Mouse (Mus musculus) neural tube, embryonic 15.5 days (tissue): ENCODE results near the gene Snx30. TPM values are rescaled to one million over a fixed set of nuclear protein-coding genes. Genes with fewer than 3 reads are reported as not detected.

Experiments
- ATAC-seq: fragments of 200-750 bp; cut with Nextera tagmentation; 2 replicates; pipeline ENCODE4 v1.8.0; 2017; ENCODE audit warnings: mild to moderate bottlenecking, moderate TSS enrichment, moderate library complexity; ENCODE audit not compliant: low FRiP score
- H3K27ac ChIP-seq: fragments of 300-500 bp; sonication (generic); replicated peaks from 2 replicates; pipeline ENCODE4 v1.5.1; 2015; ENCODE audit warnings: mild to moderate bottlenecking, inconsistent platforms
- H3K27me3 ChIP-seq: fragments of 300-500 bp; sonication (generic); replicated peaks from 2 replicates; pipeline ENCODE4 v1.6.1; 2015; ENCODE audit warnings: inconsistent platforms
- H3K36me3 ChIP-seq: fragments of 300-500 bp; sonication (generic); 2 replicates; pipeline ENCODE4 v1.6.1; 2015; ENCODE audit warnings: inconsistent platforms
- H3K4me1 ChIP-seq: fragments of 300-500 bp; sonication (generic); 2 replicates; pipeline ENCODE4 v1.6.1; 2015; ENCODE audit warnings: inconsistent platforms
- H3K4me2 ChIP-seq: fragments of 300-500 bp; sonication (generic); 2 replicates; pipeline ENCODE4 v1.6.1; 2015; ENCODE audit warnings: inconsistent platforms, mild to moderate bottlenecking, moderate library complexity
- H3K4me3 ChIP-seq: fragments of 300-500 bp; sonication (generic); replicated peaks from 2 replicates; pipeline ENCODE4 v1.5.1; 2015; ENCODE audit warnings: mild to moderate bottlenecking, inconsistent platforms
- H3K9ac ChIP-seq: fragments of 300-500 bp; sonication (generic); replicated peaks from 2 replicates; pipeline ENCODE4 v1.6.1; 2015; ENCODE audit warnings: mild to moderate bottlenecking, inconsistent platforms
- H3K9me3 ChIP-seq: fragments of 300-500 bp; sonication (generic); replicated peaks from 2 replicates; pipeline ENCODE4 v1.6.1; 2016; ENCODE audit warnings: inconsistent platforms
- WGBS: fragments of 180-500 bp; shearing (Covaris S2); methylation state at CpG from one replicate; pipeline ENCODE4 v1.1.7; 2015; ENCODE audit warnings: mixed read lengths; 5-methylcytosine and 5-hydroxymethylcytosine counted together
- polyA plus RNA-seq: library from polyadenylated mRNA; unstranded; fragments of >200 nt; fragmentation: Nextera tagmentation; extraction: Ambion mirVana; gene quantifications from 2 replicates; pipeline ENCODE4 v1.2.1, GENCODE M21; 2015

Snx30 gene
- polyA plus RNA-seq, 1 experiment from 2014 or later, result 17.8 TPM

- Histone ChIP-seq H3K4me3 (no peak overlapping the region), H3K27ac (0 out of 2 replicates have a peak overlapping the region, but pooled peaks have one; percentile 1), H3K36me3 (peaks cover 5% of the 10 kb centered on the region; the same call in 1 of the 2 replicates), H3K27me3 (no peaks in the 10 kb centered on the region), H3K4me1 (0 out of 2 replicates have a peak, but pooled peaks cover 16% of the 10 kb centered on the region), H3K4me2 (no peak overlapping the region), H3K9me3 (no peaks in the 10 kb centered on the region), H3K9ac (no peak overlapping the region)
- 0 out of 2 replicates have a peak, but pooled peaks have one; percentile 14 for ATAC-seq
- WGBS, result 51% methylated on average over 4 of the region's 4 CpGs
These were observed 56.2 kb downstream of the Snx30 start for GRCm38 (mm10) chr4:59861871-59862270.

GRCm38 (mm10) chr4:59862335-59862734 lies 56.7 kb downstream of the Snx30 start:
- no peaks in the 10 kb centered on the region for H3K9me3 ChIP-seq
- no peak overlapping the region for H3K4me3 ChIP-seq
- H3K9ac ChIP-seq, result no peak overlapping the region
- H3K27ac ChIP-seq, result 0 out of 2 replicates have a peak overlapping the region, but pooled peaks have one; percentile 1
- WGBS, result 42% methylated on average over 1 of the region's 1 CpGs
- peaks cover 5% of the 10 kb centered on the region; the same call in 1 of the 2 replicates for H3K36me3 ChIP-seq
- no peak overlapping the region for H3K4me2 ChIP-seq
- no peak for ATAC-seq
- no peaks in the 10 kb centered on the region for H3K27me3 ChIP-seq
- 0 out of 2 replicates have a peak, but pooled peaks cover 16% of the 10 kb centered on the region for H3K4me1 ChIP-seq

- Histone ChIP-seq H3K4me3 (no peak overlapping the region), H3K4me2 (no peak overlapping the region), H3K27ac (no peak overlapping the region), H3K4me1 (0 out of 2 replicates have a peak, but pooled peaks cover 16% of the 10 kb centered on the region), H3K36me3 (no peaks in the 10 kb centered on the region), H3K9ac (no peak overlapping the region), H3K27me3 (no peaks in the 10 kb centered on the region), H3K9me3 (no peaks in the 10 kb centered on the region)
- 79% methylated on average over 6 of the region's 6 CpGs for WGBS
- no peak for ATAC-seq
These were observed 58.2 kb downstream of the Snx30 start for GRCm38 (mm10) chr4:59863869-59864268.

GRCm38 (mm10) chr4:59868086-59868485 lies 62.4 kb downstream of the Snx30 start:
- no peak overlapping the region for H3K9ac ChIP-seq
- no peaks in the 10 kb centered on the region for H3K36me3 ChIP-seq
- no peak for ATAC-seq
- no peaks in the 10 kb centered on the region for H3K27me3 ChIP-seq
- H3K4me2 ChIP-seq, result no peak overlapping the region
- no peak overlapping the region for H3K4me3 ChIP-seq
- H3K4me1 ChIP-seq, result 0 out of 2 replicates have a peak, but pooled peaks cover 3% of the 10 kb centered on the region
- WGBS, result 86% methylated on average over 11 of the region's 11 CpGs
- H3K9me3 ChIP-seq, result no peaks in the 10 kb centered on the region
- H3K27ac ChIP-seq, result no peak overlapping the region

GRCm38 (mm10) chr4:59869488-59870057 lies 63.9 kb downstream of the Snx30 start:
- Histone ChIP-seq H3K9ac (no peak overlapping the region), H3K4me2 (no peak overlapping the region), H3K4me3 (no peak overlapping the region), H3K9me3 (no peaks in the 10 kb centered on the region), H3K36me3 (no peaks in the 10 kb centered on the region), H3K27ac (no peak overlapping the region; the same call in 1 of the 2 replicates), H3K4me1 (0 out of 2 replicates have a peak, but pooled peaks cover 3% of the 10 kb centered on the region), H3K27me3 (no peaks in the 10 kb centered on the region)
- no peak for ATAC-seq
- WGBS, result 59% methylated on average over 6 of the region's 6 CpGs

- no peak overlapping the region for H3K4me2 ChIP-seq
- 88% methylated on average over 6 of the region's 6 CpGs for WGBS
- peaks cover 3% of the 10 kb centered on the region; the same call in 1 of the 2 replicates for H3K4me1 ChIP-seq
- ATAC-seq, result no peak
- no peaks in the 10 kb centered on the region for H3K9me3 ChIP-seq
- H3K27ac ChIP-seq, result no peak overlapping the region; the same call in 1 of the 2 replicates
- H3K36me3 ChIP-seq, result no peaks in the 10 kb centered on the region
- H3K27me3 ChIP-seq, result no peaks in the 10 kb centered on the region
- no peak overlapping the region for H3K9ac ChIP-seq
- no peak overlapping the region for H3K4me3 ChIP-seq
These were observed 64.8 kb downstream of the Snx30 start for GRCm38 (mm10) chr4:59870433-59870832.

GRCm38 (mm10) chr4:59870859-59871591 lies 65.4 kb downstream of the Snx30 start:
- peak; percentile 60; the same call in 1 of the 2 replicates for ATAC-seq
- peaks cover 3% of the 10 kb centered on the region; the same call in 1 of the 2 replicates for H3K4me1 ChIP-seq
- WGBS, result 58% methylated on average over 9 of the region's 9 CpGs

GRCm38 (mm10) chr4:59873240-59873639 lies 67.6 kb downstream of the Snx30 start:
- Histone ChIP-seq H3K27ac (no peak overlapping the region), H3K4me1 (peaks cover 3% of the 10 kb centered on the region; the same call in 1 of the 2 replicates), H3K4me3 (no peak overlapping the region), H3K27me3 (no peaks in the 10 kb centered on the region), H3K9me3 (no peaks in the 10 kb centered on the region), H3K9ac (no peak overlapping the region), H3K36me3 (no peaks in the 10 kb centered on the region), H3K4me2 (no peak overlapping the region)
- ATAC-seq, result no peak
- 41% methylated on average over 6 of the region's 6 CpGs for WGBS

More at GRCm38 (mm10) chr4:59870859-59871591, 65.4 kb downstream of the Snx30 start:
- Histone ChIP-seq H3K27ac (no peak overlapping the region), H3K9me3 (no peaks in the 10 kb centered on the region), H3K36me3 (no peaks in the 10 kb centered on the region), H3K9ac (no peak overlapping the region), H3K4me3 (no peak overlapping the region), H3K4me2 (no peak overlapping the region), H3K27me3 (no peaks in the 10 kb centered on the region)

GRCm38 (mm10) chr4:59873830-59874229 lies 68.2 kb downstream of the Snx30 start:
- H3K36me3 ChIP-seq, result no peaks in the 10 kb centered on the region
- no peaks in the 10 kb centered on the region for H3K9me3 ChIP-seq
- H3K9ac ChIP-seq, result no peak overlapping the region
- ATAC-seq, result no peak
- no peaks in the 10 kb centered on the region for H3K27me3 ChIP-seq
- no peak overlapping the region for H3K27ac ChIP-seq
- H3K4me3 ChIP-seq, result no peak overlapping the region
- H3K4me1 ChIP-seq, result peaks cover 3% of the 10 kb centered on the region; the same call in 1 of the 2 replicates
- H3K4me2 ChIP-seq, result no peak overlapping the region
- 52% methylated on average over 5 of the region's 5 CpGs for WGBS

- Histone ChIP-seq H3K36me3 (peaks cover 21% of the 10 kb centered on the region; the same call in 1 of the 2 replicates), H3K4me3 (no peak overlapping the region), H3K4me1 (no peaks in the 10 kb centered on the region; the same call in 1 of the 2 replicates), H3K4me2 (no peak overlapping the region), H3K27ac (no peak overlapping the region; the same call in 1 of the 2 replicates), H3K9ac (no peak overlapping the region), H3K9me3 (no peaks in the 10 kb centered on the region), H3K27me3 (no peaks in the 10 kb centered on the region)
- WGBS, result 78% methylated on average over 6 of the region's 6 CpGs
- no peak for ATAC-seq
These were observed 70.9 kb downstream of the Snx30 start for GRCm38 (mm10) chr4:59876570-59876969.

- no peak overlapping the region for H3K27ac ChIP-seq
- H3K27me3 ChIP-seq, result no peaks in the 10 kb centered on the region
- no peaks in the 10 kb centered on the region for H3K9me3 ChIP-seq
- H3K4me3 ChIP-seq, result no peak overlapping the region
- no peak overlapping the region for H3K9ac ChIP-seq
- H3K36me3 ChIP-seq, result peaks cover 25% of the 10 kb centered on the region; the same call in 1 of the 2 replicates
- H3K4me1 ChIP-seq, result no peaks in the 10 kb centered on the region; the same call in 1 of the 2 replicates
- 55% methylated on average over 2 of the region's 2 CpGs for WGBS
- no peak overlapping the region for H3K4me2 ChIP-seq
- ATAC-seq, result no peak
These were observed 71.4 kb downstream of the Snx30 start for GRCm38 (mm10) chr4:59877025-59877424.
